Mouse (Mus musculus) cerebellum, adult 2 months (tissue): Measurements from ENCODE around the gene Zcchc7. TPM values are rescaled to one million over a fixed set of nuclear protein-coding genes. Genes with fewer than 3 reads are reported as not detected.
"Not testable (repeated sequence)": the region's sequence is repeated elsewhere in the genome, so short reads cannot be mapped to it uniquely, and the experiment has no call there.

Experiments used
- DNase-seq, 2 experiments: peaks; one replicate each; pipeline ENCODE4 v3.0.0; 2021
- H3K27ac ChIP-seq: fragments of 200-500 bp; 2 replicates; pipeline ENCODE4 v1.5.1; 2012; ENCODE audit warnings: low read length, control low read depth, inconsistent platforms; ENCODE audit not compliant: insufficient read depth
- H3K27me3 ChIP-seq: fragments of 200-500 bp; 2 replicates; pipeline ENCODE4 v1.6.1; 2012; ENCODE audit warnings: inconsistent platforms, mild to moderate bottlenecking, low read length, moderate library complexity; ENCODE audit not compliant: control insufficient read depth, insufficient read depth
- H3K4me1 ChIP-seq: fragments of 200-500 bp; 2 replicates; pipeline ENCODE4 v1.6.1; 2011; ENCODE audit warnings: low read length; ENCODE audit not compliant: control insufficient read depth, insufficient read depth
- H3K4me3 ChIP-seq: fragments of 200-500 bp; replicated peaks from 2 replicates; pipeline ENCODE3; 2011; ENCODE audit warnings: mild to moderate bottlenecking, low read depth, low read length, control low read depth; ENCODE audit not compliant: insufficient read depth
- CTCF ChIP-seq: fragments of 200-500 bp; IDR thresholded peaks from 2 replicates; pipeline ENCODE4 v1.5.1; 2011; ENCODE audit warnings: low read depth, mild to moderate bottlenecking, control low read depth, low read length, moderate library complexity, borderline replicate concordance; ENCODE audit not compliant: insufficient read depth
- POLR2A ChIP-seq: fragments of 200-500 bp; IDR thresholded peaks from 2 replicates; pipeline ENCODE4 v1.6.1; 2011; ENCODE audit warnings: low read length, control low read depth, borderline replicate concordance; ENCODE audit not compliant: insufficient read depth
- WGBS: fragments of 180-500 bp; shearing (Covaris S2); methylation state at CpG from one replicate; pipeline ENCODE4 v1.1.7; 2018; 5-methylcytosine and 5-hydroxymethylcytosine counted together
- polyA plus RNA-seq: library from polyadenylated mRNA; depleted of rRNA; stranded (reverse); fragments of >200 nt; gene quantifications from 2 replicates; pipeline ENCODE4 v1.2.3, GENCODE M21; 2012

Zcchc7 gene
- polyA plus RNA-seq, 1 experiment, result 58.0 TPM

- WGBS, result 55% methylated on average over 6 of the region's 6 CpGs
Observed at GRCm38 (mm10) chr4:44943480-44943879, 187.8 kb downstream of the Zcchc7 start.

DNA sequence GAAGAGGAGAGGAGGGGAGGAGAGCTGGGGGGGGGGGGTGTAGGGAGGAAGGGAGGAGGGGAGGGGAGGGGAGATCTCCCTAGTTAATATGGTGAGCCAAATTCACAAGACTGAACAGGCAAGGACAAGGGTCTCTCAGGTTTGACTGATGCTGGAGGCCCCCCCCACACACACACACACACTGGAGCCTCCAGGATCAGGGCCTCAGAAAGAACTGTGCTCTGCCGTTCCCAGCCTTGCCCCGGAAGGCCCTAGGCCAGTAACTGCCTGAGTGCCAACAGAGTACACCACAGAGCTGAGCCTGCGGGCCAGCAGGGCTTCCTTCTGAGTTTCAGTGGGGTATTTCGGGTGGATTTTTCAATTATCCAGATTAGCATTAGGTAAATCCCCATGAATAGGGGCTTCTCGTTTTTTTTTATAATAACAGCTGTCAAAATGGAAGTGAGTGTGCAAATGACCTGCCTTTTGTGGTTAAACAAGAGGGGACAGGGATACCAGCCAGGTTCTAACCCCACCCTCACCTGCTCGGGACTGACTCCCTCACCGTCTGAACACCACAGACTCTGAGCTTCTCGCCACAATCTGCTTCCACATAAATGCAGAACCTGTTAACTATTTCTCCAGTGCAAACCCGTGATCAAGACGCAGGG is 188.9 kb downstream of the Zcchc7 start:
- H3K4me3 ChIP-seq, result no peak overlapping the region
- H3K4me1 ChIP-seq, result no peaks in the 10 kb centered on the region
- H3K27me3 ChIP-seq, result no peaks in the 10 kb centered on the region
- TF ChIP-seq CTCF (no peak), POLR2A (no peak)
- WGBS, result 66% methylated on average over 10 of the region's 10 CpGs
- DNase-seq, result no peak
- no peak overlapping the region for H3K27ac ChIP-seq

More at GRCm38 (mm10) chr4:44943480-44943879, 187.8 kb downstream of the Zcchc7 start:
- Histone ChIP-seq H3K4me3 (no peak overlapping the region), H3K27ac (no peak overlapping the region), H3K27me3 (no peaks in the 10 kb centered on the region), H3K4me1 (no peaks in the 10 kb centered on the region)
- TF ChIP-seq CTCF (no peak), POLR2A (no peak)
- DNase-seq, result no peak

- H3K4me3 ChIP-seq, DNase-seq, H3K27me3 ChIP-seq, H3K4me1 ChIP-seq, H3K27ac ChIP-seq: not testable (repeated sequence)
- 95% methylated on average over 2 of the region's 2 CpGs for WGBS
Observed at GRCm38 (mm10) chr4:44946126-44946525, 190.4 kb downstream of the Zcchc7 start.

DNA sequence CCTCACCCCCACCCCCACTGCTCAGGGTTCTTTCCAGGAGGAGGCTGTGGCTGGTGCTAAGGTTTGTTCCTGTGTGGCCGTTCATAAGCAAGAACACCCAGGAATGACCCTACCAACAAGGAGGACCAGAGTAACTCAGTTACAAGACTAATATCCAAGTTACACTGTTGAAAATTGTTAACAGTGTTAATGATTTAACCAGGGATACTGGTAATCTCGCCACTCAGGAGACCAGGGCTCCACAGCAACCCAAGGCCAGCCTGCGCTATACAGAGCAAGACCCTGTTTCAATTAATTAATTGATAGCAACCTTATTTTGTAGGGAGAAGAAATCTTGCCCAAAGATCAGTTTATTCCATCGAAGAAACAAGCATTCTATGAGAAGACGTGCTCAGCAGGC is 191.8 kb downstream of the Zcchc7 start:
- Histone ChIP-seq H3K4me3 (no peak overlapping the region), H3K4me1 (no peaks in the 10 kb centered on the region), H3K27me3 (no peaks in the 10 kb centered on the region), H3K27ac (no peak overlapping the region)
- WGBS, result 83% methylated on average over 5 of the region's 5 CpGs
- no peak for DNase-seq
- TF ChIP-seq CTCF (no peak), POLR2A (no peak)

DNA sequence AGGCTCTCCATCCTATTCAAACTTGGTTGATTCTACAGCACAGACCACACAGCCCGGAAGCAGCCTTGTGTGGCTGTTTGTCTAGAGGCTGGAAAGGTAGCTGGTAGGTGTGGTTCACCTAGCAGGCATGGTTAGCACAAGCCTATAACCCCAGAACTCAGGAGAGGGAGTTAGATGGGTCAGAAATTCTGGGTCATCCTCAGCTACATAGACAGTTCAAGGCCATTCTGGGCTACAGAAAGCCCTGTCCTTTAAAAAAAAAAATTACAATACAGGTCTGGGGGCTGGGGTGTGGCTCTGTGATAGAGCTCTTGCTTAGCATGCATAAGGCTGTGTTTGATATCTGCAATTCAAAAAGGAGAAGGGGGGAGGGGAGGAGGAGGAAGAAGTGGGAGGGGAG is 192.6 kb downstream of the Zcchc7 start:
- H3K27ac ChIP-seq, result no peak overlapping the region
- TF ChIP-seq POLR2A (no peak), CTCF (no peak)
- 94% methylated on average over 1 of the region's 1 CpGs for WGBS
- no peak for DNase-seq
- no peak overlapping the region for H3K4me3 ChIP-seq
- H3K27me3 ChIP-seq, result no peaks in the 10 kb centered on the region
- H3K4me1 ChIP-seq, result no peaks in the 10 kb centered on the region

DNA sequence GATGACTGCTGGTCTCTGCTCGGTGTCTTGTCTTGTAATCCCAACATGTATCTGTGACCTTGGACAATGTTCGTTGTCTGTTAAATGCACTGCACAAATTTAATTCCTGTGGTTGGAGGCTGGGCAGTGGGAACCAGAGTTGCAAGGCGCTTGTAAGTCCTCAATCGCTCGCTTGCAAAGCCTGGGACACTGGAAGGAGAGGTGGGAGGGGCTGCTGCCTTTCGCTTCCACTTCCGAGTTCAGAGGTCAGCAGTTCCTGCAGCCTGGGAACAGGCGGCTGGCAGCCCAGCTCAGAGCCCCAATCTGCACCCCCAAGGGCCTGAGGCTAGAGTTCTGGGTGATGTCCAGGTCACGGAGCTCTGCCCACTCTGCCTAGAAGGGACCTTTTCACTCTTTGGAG is 197.4 kb downstream of the Zcchc7 start:
- no peaks in the 10 kb centered on the region for H3K4me1 ChIP-seq
- 67% methylated on average over 9 of the region's 9 CpGs for WGBS
- TF ChIP-seq CTCF (no peak), POLR2A (no peak)
- H3K4me3 ChIP-seq, result no peak overlapping the region
- H3K27ac ChIP-seq, result no peak overlapping the region
- H3K27me3 ChIP-seq, result no peaks in the 10 kb centered on the region
- DNase-seq, result no peak

DNA sequence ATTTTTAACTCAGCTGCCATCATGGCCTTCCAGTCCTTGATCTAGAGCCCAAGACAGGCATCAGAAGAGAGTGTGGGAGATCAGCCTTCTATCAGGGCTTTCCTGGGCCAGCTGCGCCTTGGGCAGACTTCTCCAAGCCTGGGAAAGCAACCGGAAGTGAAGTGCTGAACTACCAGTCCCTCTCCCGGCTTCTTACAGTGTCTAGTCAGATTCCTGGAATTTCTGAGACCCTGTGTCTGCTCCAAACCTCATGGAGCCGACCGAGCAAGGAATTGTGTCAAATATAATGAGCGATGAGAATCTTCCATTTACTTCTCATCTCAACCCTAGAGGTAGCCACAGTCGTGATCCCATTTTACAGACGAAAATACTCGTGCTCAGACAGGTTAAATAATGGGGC is 203.1 kb downstream of the Zcchc7 start:
- Histone ChIP-seq H3K4me3 (no peak overlapping the region), H3K4me1 (no peaks in the 10 kb centered on the region), H3K27ac (no peak overlapping the region), H3K27me3 (no peaks in the 10 kb centered on the region)
- TF ChIP-seq CTCF (no peak), POLR2A (no peak)
- 88% methylated on average over 9 of the region's 9 CpGs for WGBS
- no peak for DNase-seq

- Histone ChIP-seq H3K27ac (no peak overlapping the region), H3K4me3 (no peak overlapping the region), H3K4me1 (no peaks in the 10 kb centered on the region), H3K27me3 (no peaks in the 10 kb centered on the region)
- TF ChIP-seq POLR2A, result no peak
- TF ChIP-seq CTCF, result no peak
- WGBS, result 90% methylated on average over 13 of the region's 13 CpGs
- no peak for DNase-seq
Observed at GRCm38 (mm10) chr4:44959220-44959619, 203.5 kb downstream of the Zcchc7 start.

GRCm38 (mm10) chr4:44963156-44963555 is 207.5 kb downstream of the Zcchc7 start:
- Histone ChIP-seq H3K4me3 (no peak overlapping the region), H3K4me1 (no peaks in the 10 kb centered on the region), H3K27me3 (no peaks in the 10 kb centered on the region), H3K27ac (no peak overlapping the region)
- no peak for DNase-seq
- WGBS, result 56% methylated on average over 11 of the region's 11 CpGs
- TF ChIP-seq POLR2A (no peak), CTCF (no peak)
